Mouse (Mus musculus): Measurements from ENCODE around the gene Mybpc1.
"Not testable (repeated sequence)": the region's sequence is repeated elsewhere in the genome, so short reads cannot be mapped to it uniquely, and the experiment has no call there.

Gene Mybpc1

GRCm38 (mm10) chr10:88494959-88495587, 109.9 kb downstream of the Mybpc1 start:
- no peak for DNase-seq (ENCODE audit: low spot score)

GRCm38 (mm10) chr10:88492658-88493057, 112.3 kb downstream of the Mybpc1 start:
- no peak for DNase-seq (ENCODE audit: low spot score)

- no peak for DNase-seq (ENCODE audit: low spot score)
Observed at GRCm38 (mm10) chr10:88491632-88492031, 113.3 kb downstream of the Mybpc1 start.

- DNase-seq (ENCODE audit: low spot score): no peak
Observed at GRCm38 (mm10) chr10:88488629-88489028, 116.3 kb downstream of the Mybpc1 start.

GRCm38 (mm10) chr10:88482866-88483265, 122.1 kb downstream of the Mybpc1 start:
- DNase-seq (ENCODE audit: low spot score): not testable (repeated sequence)
